Mouse (Mus musculus) liver, postnatal 0 days (tissue): ENCODE measurements around the gene Nek6.

Source experiments
- CTCF ChIP-seq: sonication (generic); IDR thresholded peaks from 2 replicates; pipeline ENCODE4 v1.5.1; 2016; ENCODE audit warnings: antibody characterized with exemption, low read depth
- EP300 ChIP-seq: IDR thresholded peaks from 2 replicates; pipeline ENCODE4 v1.6.1; 2016; ENCODE audit warnings: antibody characterized with exemption, low read depth, mild to moderate bottlenecking

GRCm38 (mm10) chr2:38579528-38579927, 68.1 kb downstream of the Nek6 start:
- TF ChIP-seq CTCF, result no peak
- TF ChIP-seq EP300, result no peak
